Mouse (Mus musculus): ENCODE data around the gene Cnih1. TPM values are rescaled to one million over a fixed set of nuclear protein-coding genes. Genes with fewer than 3 reads are reported as not detected.
"Not testable (repeated sequence)": the region's sequence is repeated elsewhere in the genome, so short reads cannot be mapped to it uniquely, and the experiment has no call there.

Cnih1 gene
- polyA plus RNA-seq (2012; rRNA removed): 74.6 and 77.4 TPM in 2 replicates

- peak; percentile 89 for DNase-seq (ENCODE audit: low spot score)
These were observed at the start of gene Cnih1 for GRCm38 (mm10) chr14:46787787-46788504. Cnih1 (minus strand) TSS chr14:46788411.

- DNase-seq (ENCODE audit: low spot score): no peak
These were observed 44.4 kb upstream of the Cnih1 start for GRCm38 (mm10) chr14:46832354-46833272.

- DNase-seq (ENCODE audit: low spot score): peak; percentile 90
These were observed 43.7 kb upstream of the Cnih1 start, which contains the start of gene Cgrrf1 for GRCm38 (mm10) chr14:46831837-46832333. Cgrrf1 (plus strand) TSS chr14:46832125.

GRCm38 (mm10) chr14:46831295-46831694, 43.1 kb upstream of the Cnih1 start:
- DNase-seq (ENCODE audit: low spot score): no peak

GRCm38 (mm10) chr14:46827430-46827829, 39.2 kb upstream of the Cnih1 start:
- DNase-seq (ENCODE audit: low spot score): no peak

GRCm38 (mm10) chr14:46823996-46824395, 35.8 kb upstream of the Cnih1 start:
- DNase-seq (ENCODE audit: low spot score): no peak

GRCm38 (mm10) chr14:46821873-46822716, 33.9 kb upstream of the Cnih1 start, which contains the start of gene Gmfb:
Gmfb (minus strand) TSS chr14:46822242.
- peak; percentile 98 for DNase-seq (ENCODE audit: low spot score)

- no peak for DNase-seq (ENCODE audit: low spot score)
These were observed 33.2 kb upstream of the Cnih1 start for GRCm38 (mm10) chr14:46821271-46821872.

- not testable (repeated sequence) for DNase-seq (ENCODE audit: low spot score)
These were observed 31.8 kb upstream of the Cnih1 start for GRCm38 (mm10) chr14:46819961-46820360.

GRCm38 (mm10) chr14:46818743-46819142, 30.5 kb upstream of the Cnih1 start:
- DNase-seq (ENCODE audit: low spot score): no peak

GRCm38 (mm10) chr14:46816916-46817622, 28.9 kb upstream of the Cnih1 start:
- no peak for DNase-seq (ENCODE audit: low spot score)

GRCm38 (mm10) chr14:46815640-46816039, 27.4 kb upstream of the Cnih1 start:
- DNase-seq (ENCODE audit: low spot score): no peak

- DNase-seq (ENCODE audit: low spot score): no peak
These were observed 19.7 kb upstream of the Cnih1 start for GRCm38 (mm10) chr14:46807927-46808326.

- DNase-seq (ENCODE audit: low spot score): no peak
These were observed 18.0 kb upstream of the Cnih1 start for GRCm38 (mm10) chr14:46806186-46806585.

GRCm38 (mm10) chr14:46803791-46804190, 15.6 kb upstream of the Cnih1 start:
- no peak for DNase-seq (ENCODE audit: low spot score)

- DNase-seq (ENCODE audit: low spot score): no peak
These were observed 15.0 kb upstream of the Cnih1 start for GRCm38 (mm10) chr14:46803259-46803658.

GRCm38 (mm10) chr14:46800684-46801345, 12.6 kb upstream of the Cnih1 start:
- DNase-seq (ENCODE audit: low spot score): no peak

- DNase-seq (ENCODE audit: low spot score): no peak
These were observed 5.9 kb upstream of the Cnih1 start for GRCm38 (mm10) chr14:46794157-46794556.

- DNase-seq (ENCODE audit: low spot score): no peak
These were observed 2.5 kb upstream of the Cnih1 start for GRCm38 (mm10) chr14:46790723-46791122.

- DNase-seq (ENCODE audit: low spot score): no peak
These were observed 2.1 kb upstream of the Cnih1 start for GRCm38 (mm10) chr14:46790303-46790702.
